Mouse (Mus musculus): Measurements from ENCODE around the gene Shroom4.

Gene Shroom4

GRCm38 (mm10) chrX:6496374-6496773 lies 96.7 kb downstream of the Shroom4 start:
- no peak for DNase-seq

- no peak for DNase-seq
These were observed 102.2 kb downstream of the Shroom4 start for GRCm38 (mm10) chrX:6501850-6502249.

- DNase-seq, result no peak
These were observed 117.6 kb downstream of the Shroom4 start for GRCm38 (mm10) chrX:6517217-6517616.

- DNase-seq, result no peak
These were observed 118.8 kb downstream of the Shroom4 start for GRCm38 (mm10) chrX:6518421-6518820.

GRCm38 (mm10) chrX:6522935-6523334 lies 123.3 kb downstream of the Shroom4 start:
- DNase-seq, result no peak

GRCm38 (mm10) chrX:6536636-6537035 lies 137.0 kb downstream of the Shroom4 start:
- DNase-seq, result no peak

GRCm38 (mm10) chrX:6537689-6538088 lies 138.0 kb downstream of the Shroom4 start:
- no peak for DNase-seq

- DNase-seq, result no peak
These were observed 165.4 kb downstream of the Shroom4 start for GRCm38 (mm10) chrX:6565066-6565465.

GRCm38 (mm10) chrX:6574511-6574910 lies 174.9 kb downstream of the Shroom4 start:
- DNase-seq, result no peak

GRCm38 (mm10) chrX:6577001-6577400 lies 177.3 kb downstream of the Shroom4 start:
- DNase-seq, result no peak

- no peak for DNase-seq
These were observed 181.0 kb downstream of the Shroom4 start for GRCm38 (mm10) chrX:6580671-6581070.

GRCm38 (mm10) chrX:6581181-6581580 lies 181.5 kb downstream of the Shroom4 start:
- no peak for DNase-seq

- no peak for DNase-seq
These were observed 183.0 kb downstream of the Shroom4 start for GRCm38 (mm10) chrX:6582646-6583045.

- DNase-seq, result no peak
These were observed 194.5 kb downstream of the Shroom4 start for GRCm38 (mm10) chrX:6594183-6594582.

- DNase-seq, result no peak
These were observed 254.4 kb downstream of the Shroom4 start for GRCm38 (mm10) chrX:6654024-6654423.

- DNase-seq, result no peak
These were observed 259.2 kb downstream of the Shroom4 start for GRCm38 (mm10) chrX:6658820-6659324.
